Comparison of ENCODE assay signal across 11 mouse cellular contexts in the genomic region with DNA sequence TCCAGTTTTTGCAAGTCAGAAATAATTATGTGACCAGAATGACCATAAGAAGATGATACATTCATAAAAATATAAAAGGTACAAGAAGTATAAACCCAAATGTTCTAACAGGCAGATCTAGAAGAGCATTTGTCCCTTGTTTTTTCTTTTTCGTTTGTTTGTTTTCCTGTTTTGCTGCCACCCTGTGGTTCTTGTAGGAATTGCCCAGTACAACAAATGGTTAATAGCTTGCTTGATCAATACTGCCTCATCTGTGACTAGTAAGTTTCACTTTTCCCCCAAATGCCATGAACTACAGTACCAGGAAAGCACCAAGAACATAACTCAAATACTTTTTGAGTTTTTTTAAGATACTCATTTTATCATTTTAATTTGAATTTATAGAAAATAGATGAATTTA. TPM values are rescaled to one million over a fixed set of nuclear protein-coding genes. Genes with fewer than 3 reads are reported as not detected.
DNase-seq lines count a peak whose midpoint lies in the region; ATAC-seq lines count a peak whose summit lies in the region.
"Had no signal": no experiment of that assay in that cellular context is flagged by ENCODE, and none has a peak within 500 bp of the region (broad histone marks: within the 10 kb centered on the region; RNA-seq: fewer than 3 reads in every experiment).

No protein-coding gene starts in this region.

- no peak overlapping the region for H3K27ac ChIP-seq in kidney, embryonic 14.5 days (ENCODE audit: low read depth, low read length)
- H3K27ac ChIP-seq: embryonic facial prominence, embryonic 15.5 days; limb, embryonic 15.5 days had no signal

- H3K36me3 ChIP-seq in kidney, embryonic 14.5 days (ENCODE audit: control insufficient read depth, insufficient read depth, low read length) = no peaks in the 10 kb centered on the region
- H3K36me3 ChIP-seq: embryonic facial prominence, embryonic 15.5 days; limb, embryonic 15.5 days had no signal

- no peak for ATAC-seq in kidney, embryonic 14.5 days (ENCODE audit: low FRiP score, low TSS enrichment)
- ATAC-seq: inflammation-experienced regulatory T-cells, adult 6 months had no signal

- DNase-seq in adrenal gland, postnatal 10 days = peak; percentile 6
- DNase-seq in adrenal gland, postnatal 14 days = no peak
- DNase-seq in kidney, postnatal 10 days = peak; percentile 15
- DNase-seq in right cerebral cortex, adult 2 months (ENCODE audit: low spot score in 2 of 2) = peak; percentile 20 to 38
- DNase-seq in right cerebral cortex, adult 18-20 months = no peak
- peak; percentile 49 for DNase-seq in retina, postnatal 1 day
- no peak for DNase-seq in Muller cell, postnatal 12 days (ENCODE audit: inconsistent ontology term)

- H3K4me3 ChIP-seq in kidney, embryonic 14.5 days (ENCODE audit: low read length) = no peak overlapping the region
- H3K4me3 ChIP-seq: embryonic facial prominence, embryonic 15.5 days; limb, embryonic 15.5 days had no signal

- no peaks in the 10 kb centered on the region for H3K27me3 ChIP-seq in kidney, embryonic 14.5 days (ENCODE audit: control insufficient read depth, insufficient read depth, low read length)
- H3K27me3 ChIP-seq: embryonic facial prominence, embryonic 15.5 days; limb, embryonic 15.5 days had no signal

- no peaks in the 10 kb centered on the region for H3K4me1 ChIP-seq in kidney, embryonic 14.5 days (ENCODE audit: control insufficient read depth, insufficient read depth, low read length)
- H3K4me1 ChIP-seq: limb, embryonic 15.5 days had no signal

- 17% methylated on average over 1 of the region's 1 CpGs for WGBS in kidney, embryonic 14.5 days

- no peaks in the 10 kb centered on the region for H3K9me3 ChIP-seq in kidney, embryonic 14.5 days (ENCODE audit: control insufficient read depth, low read length)
- H3K9me3 ChIP-seq: embryonic facial prominence, embryonic 15.5 days; limb, embryonic 15.5 days had no signal

- H3K9ac ChIP-seq in kidney, embryonic 14.5 days (ENCODE audit: low read depth, low read length) = no peak overlapping the region
- H3K9ac ChIP-seq: embryonic facial prominence, embryonic 15.5 days; limb, embryonic 15.5 days had no signal

- H3K4me2 ChIP-seq in kidney, embryonic 14.5 days (replicated peaks; ENCODE audit: low read depth, low read length) = no peak overlapping the region
- H3K4me2 ChIP-seq: embryonic facial prominence, embryonic 15.5 days; limb, embryonic 15.5 days had no signal

RNA-seq across cellular contexts. Expression of gene Hapln1, which starts 11.9 kb away (rescaled TPM):
- total RNA-seq in adrenal gland, postnatal 10 days (2021) = 1 to 10 TPM; 4.0 to 4.6 TPM
- total RNA-seq in adrenal gland, postnatal 14 days (2021) = 5.7 and 6.3 TPM in 2 replicates
- polyA plus RNA-seq in kidney, embryonic 14.5 days (2014; fragmentation: Nextera tagmentation; extraction: Ambion mirVana) = 8.9 and 12.8 TPM in 2 replicates

Comparison
In these comparisons a context has a peak if more than half of its experiments do, and no peak if none do; other contexts are left out.
1. DNase-seq: peak in adrenal gland, postnatal 10 days (single experiment), kidney, postnatal 10 days (single experiment), right cerebral cortex, adult 2 months (2 of 2) and retina, postnatal 1 day (single experiment); none in adrenal gland, postnatal 14 days (single experiment), right cerebral cortex, adult 18-20 months (single experiment) and Muller cell, postnatal 12 days (single experiment).